Mouse (Mus musculus) kidney, postnatal 10 days (tissue): ENCODE data around the gene Kcnj12.

Source experiments
- DNase-seq: peaks from one replicate; pipeline ENCODE4 v3.0.0; 2021; ENCODE audit warnings: mixed read lengths

Kcnj12 gene

GRCm38 (mm10) chr11:61111472-61111871, 89.1 kb downstream of the Kcnj12 start:
- DNase-seq, result no peak

- no peak for DNase-seq
These were observed 90.1 kb downstream of the Kcnj12 start for GRCm38 (mm10) chr11:61112323-61112995.

- no peak for DNase-seq
These were observed 93.9 kb downstream of the Kcnj12 start for GRCm38 (mm10) chr11:61116226-61116625.

- DNase-seq, result no peak
These were observed 97.7 kb downstream of the Kcnj12 start for GRCm38 (mm10) chr11:61119996-61120583.
